Mouse (Mus musculus): Measurements from ENCODE around the gene Fggy.

- TF ChIP-seq TAL1 (IDR thresholded peaks at IDR 0.05; ENCODE audit: low read length) (no peak), GATA1 (IDR thresholded peaks at IDR 0.05; ENCODE audit: low read length) (no peak)
Measured at GRCm38 (mm10) chr4:95640831-95641230, 83.5 kb downstream of the Fggy start.

Measured in erythroblast, embryonic 14.5 days (primary cell).